Mouse (Mus musculus) olfactory bulb, adult 2 months (tissue): ENCODE results near the gene Ccdc9b.

Experiments
- CTCF ChIP-seq: fragments of 200-500 bp; IDR thresholded peaks from 2 replicates; pipeline ENCODE4 v1.5.1; 2012; ENCODE audit warnings: low read depth, mild to moderate bottlenecking, low read length, moderate library complexity; ENCODE audit not compliant: insufficient read depth
- POLR2A ChIP-seq: fragments of 200-500 bp; IDR thresholded peaks from 2 replicates; pipeline ENCODE4 v1.6.1; 2012; ENCODE audit warnings: mild to moderate bottlenecking, low read depth, low read length, moderate library complexity; ENCODE audit not compliant: insufficient read depth

DNA sequence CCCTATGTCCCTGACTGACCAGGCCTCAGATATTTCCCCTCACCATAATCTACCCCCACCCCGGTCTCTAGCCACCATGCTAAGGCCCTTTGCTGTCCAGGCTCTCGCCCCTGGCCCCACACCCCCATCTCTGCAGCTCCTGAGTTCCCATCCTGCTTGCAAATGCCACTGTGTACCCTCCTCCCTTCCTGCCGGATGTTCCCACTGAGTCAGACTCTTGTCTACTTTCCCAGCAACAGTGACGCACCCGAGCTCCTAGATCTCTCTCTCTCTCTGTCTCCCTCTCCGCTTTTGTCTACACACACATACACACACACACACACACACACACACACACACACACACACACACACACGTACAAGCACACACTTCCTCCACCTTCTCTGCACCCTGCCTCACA lies 1.0 kb upstream of the Ccdc9b start:
- TF ChIP-seq POLR2A (no peak), CTCF (no peak)
